Mouse (Mus musculus): ENCODE results near the gene Znfx1.

DNA sequence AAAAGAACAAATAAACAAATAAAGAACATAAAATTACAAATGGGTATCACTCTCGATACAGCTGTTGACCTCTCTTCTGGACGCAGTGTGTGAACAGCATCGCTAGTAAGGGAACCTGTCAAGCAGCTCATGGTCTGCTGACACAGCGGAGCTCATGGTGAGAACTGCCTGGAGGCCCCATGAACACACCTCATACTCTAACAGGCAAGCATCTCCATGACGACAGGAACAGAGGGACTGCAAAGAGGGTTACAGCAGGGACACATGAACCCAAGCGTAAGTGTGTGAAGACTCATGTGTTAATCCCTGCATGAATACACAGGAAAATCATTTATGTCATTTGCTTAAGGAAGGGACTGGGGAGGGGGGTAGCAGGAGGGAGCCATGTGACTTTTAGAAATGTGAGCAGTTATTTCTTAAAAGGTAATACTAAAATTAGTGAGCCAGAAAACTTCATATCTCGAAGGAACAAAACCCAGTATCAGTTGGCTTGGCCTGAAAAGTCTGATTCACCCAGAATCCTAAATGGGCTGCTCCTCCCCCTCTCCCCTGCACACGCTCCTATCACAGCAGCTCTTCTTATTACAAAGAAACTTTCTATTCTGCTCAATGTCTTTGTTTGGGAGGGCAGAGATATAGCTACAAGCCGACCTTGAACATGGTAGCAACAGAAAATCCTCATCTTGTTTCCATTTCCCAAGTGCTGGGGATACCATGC is 9.5 kb downstream of the Znfx1 start:
- TF ChIP-seq POLR2A (IDR thresholded peaks at IDR 0.05; ENCODE audit: insufficient read depth, low read depth, low read length): no peak
- TF ChIP-seq CTCF (IDR thresholded peaks at IDR 0.05): no peak
- TF ChIP-seq EP300 (IDR thresholded peaks at IDR 0.05; ENCODE audit: insufficient read depth, low read depth, low read length): no peak

Measured in heart, adult 2 months (tissue).